Mouse (Mus musculus) left cerebral cortex, adult 18-20 months (tissue): ENCODE measurements at regions not wholly inside any gene's neighbourhood (a gene's known extent, or its start where the extent isn't known, plus 50 kb on each side); places are given as distances from the start of the nearest gene placed in this dataset.

Source experiments
- DNase-seq, 2 experiments: peaks; one replicate each; pipeline ENCODE4 v3.0.0; 2021 to 2022; ENCODE audit warnings: low spot score in 2 of 2, mixed read lengths in 1 of 2

GRCm38 (mm10) chr7:73637810-73638125, 96.1 kb upstream of the Chd2 start:
- no peak for DNase-seq

- DNase-seq = no peak
These were observed 95.6 kb upstream of the Chd2 start for GRCm38 (mm10) chr7:73637101-73637809.

GRCm38 (mm10) chr7:73635422-73635821, 93.8 kb upstream of the Chd2 start:
- DNase-seq = no peak

- DNase-seq = no peak
These were observed 89.2 kb upstream of the Chd2 start for GRCm38 (mm10) chr7:73630790-73631189.

GRCm38 (mm10) chr7:73629182-73629581, 87.6 kb upstream of the Chd2 start:
- DNase-seq = no peak

GRCm38 (mm10) chr7:73628071-73628470, 86.4 kb upstream of the Chd2 start:
- peak; percentile 55 to 57 for DNase-seq

- DNase-seq = no peak
These were observed 84.7 kb upstream of the Chd2 start for GRCm38 (mm10) chr7:73626291-73626690.

GRCm38 (mm10) chr7:73625651-73626050, 84.0 kb upstream of the Chd2 start:
- no peak for DNase-seq

- DNase-seq = no peak
These were observed 83.4 kb upstream of the Chd2 start for GRCm38 (mm10) chr7:73624992-73625391.

GRCm38 (mm10) chr7:73624093-73624600, 82.5 kb upstream of the Chd2 start:
- no peak for DNase-seq

GRCm38 (mm10) chr7:73622468-73622867, 80.8 kb upstream of the Chd2 start:
- DNase-seq = no peak

GRCm38 (mm10) chr7:73620341-73620740, 78.7 kb upstream of the Chd2 start:
- DNase-seq = no peak

GRCm38 (mm10) chr7:73618758-73619416, 77.3 kb upstream of the Chd2 start:
- DNase-seq = no peak

- DNase-seq = peak; percentile 99
These were observed 76.5 kb upstream of the Chd2 start for GRCm38 (mm10) chr7:73617910-73618757.

GRCm38 (mm10) chr7:73616971-73617906, 75.6 kb upstream of the Chd2 start:
- DNase-seq = peak in 1 of 2 experiments; percentile 20

- DNase-seq = no peak
These were observed 74.4 kb upstream of the Chd2 start for GRCm38 (mm10) chr7:73616015-73616414.

GRCm38 (mm10) chr7:73614840-73615555, 73.4 kb upstream of the Chd2 start:
- no peak for DNase-seq

- DNase-seq = no peak
These were observed 72.7 kb upstream of the Chd2 start for GRCm38 (mm10) chr7:73614341-73614740.

- DNase-seq = no peak
These were observed 71.1 kb upstream of the Chd2 start for GRCm38 (mm10) chr7:73612752-73613092.
